Mouse (Mus musculus) NIH3T3 (cell line): ENCODE data around the gene Grm2.
"Not testable (repeated sequence)": the region's sequence is repeated elsewhere in the genome, so short reads cannot be mapped to it uniquely, and the experiment has no call there.

Experiments
- DNase-seq: peaks from one replicate; pipeline ENCODE4 v3.0.0-alpha.2; 2012; ENCODE audit warnings: low read depth

Grm2 gene

GRCm38 (mm10) chr9:106647226-106647625 is 8.7 kb downstream of the Grm2 start:
- DNase-seq = no peak

- DNase-seq = no peak
Observed at GRCm38 (mm10) chr9:106645684-106646271, 10.1 kb downstream of the Grm2 start.

- DNase-seq = peak; percentile 36
Observed at GRCm38 (mm10) chr9:106643787-106644186, 12.1 kb downstream of the Grm2 start.

- peak; percentile 77 for DNase-seq
Observed at GRCm38 (mm10) chr9:106643128-106643527, 12.8 kb downstream of the Grm2 start.

- DNase-seq = no peak
Observed at GRCm38 (mm10) chr9:106641346-106641745, 14.5 kb downstream of the Grm2 start.

GRCm38 (mm10) chr9:106638154-106638553 is 17.7 kb downstream of the Grm2 start:
- no peak for DNase-seq

GRCm38 (mm10) chr9:106632185-106632584 is 23.7 kb downstream of the Grm2 start:
- DNase-seq = no peak

- DNase-seq = peak; percentile 53
Observed at GRCm38 (mm10) chr9:106627796-106628195, 28.1 kb downstream of the Grm2 start.

- DNase-seq = no peak
Observed at GRCm38 (mm10) chr9:106626282-106626681, 29.6 kb downstream of the Grm2 start, which contains the start of gene Iqcf6. Gene Iqcf6, plus strand, starts transcription at chr9:106626582.

- DNase-seq = no peak
Observed at GRCm38 (mm10) chr9:106617496-106617895, 38.4 kb downstream of the Grm2 start.

GRCm38 (mm10) chr9:106616306-106616705 is 39.6 kb downstream of the Grm2 start:
- DNase-seq = no peak

- DNase-seq = no peak
Observed at GRCm38 (mm10) chr9:106614616-106615015, 41.3 kb downstream of the Grm2 start.

GRCm38 (mm10) chr9:106613951-106614350 is 41.9 kb downstream of the Grm2 start:
- no peak for DNase-seq

GRCm38 (mm10) chr9:106610727-106611126 is 45.2 kb downstream of the Grm2 start:
- no peak for DNase-seq

GRCm38 (mm10) chr9:106600546-106600945 is 55.3 kb downstream of the Grm2 start:
- peak; percentile 75 for DNase-seq

- DNase-seq = no peak
Observed at GRCm38 (mm10) chr9:106598466-106598865, 57.4 kb downstream of the Grm2 start.

GRCm38 (mm10) chr9:106595836-106596235 is 60.0 kb downstream of the Grm2 start:
- peak; percentile 10 for DNase-seq

GRCm38 (mm10) chr9:106595402-106595801 is 60.5 kb downstream of the Grm2 start:
- DNase-seq = not testable (repeated sequence)
